17 mouse cellular contexts compared by ENCODE assay signal in the genomic region with DNA sequence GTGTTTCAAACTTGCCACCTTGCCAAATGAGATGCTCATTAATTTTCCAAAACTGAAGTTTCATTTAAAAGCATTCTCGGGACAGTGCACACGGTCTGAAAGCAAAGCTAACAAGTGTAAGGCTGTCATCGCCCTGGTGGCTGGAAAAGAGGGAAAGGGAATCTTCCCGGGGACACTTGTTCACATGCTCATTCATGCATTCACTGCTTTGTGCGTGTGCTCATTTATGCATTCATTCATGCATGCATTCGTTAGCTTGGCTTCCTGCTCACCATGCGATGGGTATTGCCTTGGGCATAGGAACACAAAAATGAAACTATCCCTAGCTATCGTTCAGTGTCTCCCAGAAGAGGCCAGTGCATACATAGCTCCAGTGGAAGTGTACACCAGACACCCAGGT. TPM values are rescaled to one million over a fixed set of nuclear protein-coding genes. Genes with fewer than 3 reads are reported as not detected.
DNase-seq lines count a peak whose midpoint lies in the region; ATAC-seq lines count a peak whose summit lies in the region.
"Had no signal": no experiment of that assay in that cellular context is flagged by ENCODE, and none has a peak within 500 bp of the region (broad histone marks: within the 10 kb centered on the region; RNA-seq: fewer than 3 reads in every experiment).

No protein-coding gene starts in this region.

- no peak overlapping the region for H3K4me3 ChIP-seq in midbrain, embryonic 13.5 days (replicated peaks)
- H3K4me3 ChIP-seq in midbrain, embryonic 10.5 days, result no peak overlapping the region
- no peak overlapping the region for H3K4me3 ChIP-seq in forebrain, embryonic 13.5 days
- H3K4me3 ChIP-seq in neural tube, embryonic 15.5 days (replicated peaks), result no peak overlapping the region
- H3K4me3 ChIP-seq: limb, embryonic 13.5 days had no signal

- H3K27ac ChIP-seq in midbrain, embryonic 13.5 days, result 0 out of 2 replicates have a peak overlapping the region, but pooled peaks have one; percentile 35
- H3K27ac ChIP-seq in midbrain, embryonic 10.5 days (replicated peaks), result no peak overlapping the region
- no peak overlapping the region for H3K27ac ChIP-seq in forebrain, embryonic 13.5 days
- H3K27ac ChIP-seq in neural tube, embryonic 15.5 days (replicated peaks), result peak overlapping the region; percentile 45
- H3K27ac ChIP-seq: limb, embryonic 13.5 days had no signal

- no peak overlapping the region for H3K9ac ChIP-seq in midbrain, embryonic 13.5 days (replicated peaks)
- H3K9ac ChIP-seq in forebrain, embryonic 13.5 days, result no peak overlapping the region
- H3K9ac ChIP-seq in neural tube, embryonic 15.5 days (replicated peaks), result no peak overlapping the region
- H3K9ac ChIP-seq: limb, embryonic 13.5 days had no signal

- no peak for DNase-seq in frontal cortex, postnatal 14 days (ENCODE audit: low spot score in 2 of 2)
- no peak for DNase-seq in midbrain, embryonic 10.5 days (ENCODE audit: low spot score)
- DNase-seq in urinary bladder, postnatal 14 days (ENCODE audit: low spot score), result no peak
- no peak for DNase-seq in ovary, adult 18-20 months (ENCODE audit: low spot score)
- DNase-seq: cerebellum, adult 18-20 months; kidney, adult 8-10 months; lung, adult 2 months; lung, postnatal 4 days; thymus, adult 18-20 months had no signal

- peaks cover 29% of the 10 kb centered on the region for H3K4me1 ChIP-seq in midbrain, embryonic 13.5 days (replicated peaks)
- peaks cover 19% of the 10 kb centered on the region for H3K4me1 ChIP-seq in midbrain, embryonic 10.5 days
- H3K4me1 ChIP-seq in forebrain, embryonic 13.5 days, result peaks cover 28% of the 10 kb centered on the region
- H3K4me1 ChIP-seq in neural tube, embryonic 15.5 days, result peaks cover 22% of the 10 kb centered on the region
- H3K4me1 ChIP-seq: limb, embryonic 13.5 days had no signal

- no peaks in the 10 kb centered on the region for H3K36me3 ChIP-seq in midbrain, embryonic 13.5 days
- H3K36me3 ChIP-seq in midbrain, embryonic 10.5 days, result no peaks in the 10 kb centered on the region
- H3K36me3 ChIP-seq in forebrain, embryonic 13.5 days (ENCODE audit: poor library complexity, severe bottlenecking), result no peaks in the 10 kb centered on the region
- no peaks in the 10 kb centered on the region for H3K36me3 ChIP-seq in neural tube, embryonic 15.5 days
- H3K36me3 ChIP-seq: limb, embryonic 13.5 days had no signal

- ATAC-seq in frontal cortex, adult (ENCODE audit: low TSS enrichment), result peak; percentile 11; the same call in 1 of the 2 replicates
- no peak for ATAC-seq in midbrain, embryonic 13.5 days
- peak; percentile 14; the same call in 1 of the 2 replicates for ATAC-seq in forebrain, embryonic 13.5 days
- no peak for ATAC-seq in neural tube, embryonic 15.5 days (ENCODE audit: low FRiP score)

- 32% methylated on average over 8 of the region's 8 CpGs for WGBS in midbrain, embryonic 13.5 days
- WGBS in midbrain, embryonic 10.5 days, result 60% methylated on average over 8 of the region's 8 CpGs
- WGBS in forebrain, embryonic 13.5 days, result 9% methylated on average over 8 of the region's 8 CpGs
- 19% methylated on average over 8 of the region's 8 CpGs for WGBS in neural tube, embryonic 15.5 days

- no peaks in the 10 kb centered on the region for H3K27me3 ChIP-seq in midbrain, embryonic 13.5 days
- peaks cover 12% of the 10 kb centered on the region; the same call in 1 of the 2 replicates for H3K27me3 ChIP-seq in midbrain, embryonic 10.5 days (ENCODE audit: low read depth, poor library complexity, severe bottlenecking)
- no peaks in the 10 kb centered on the region for H3K27me3 ChIP-seq in forebrain, embryonic 13.5 days
- no peaks in the 10 kb centered on the region for H3K27me3 ChIP-seq in neural tube, embryonic 15.5 days (replicated peaks)

- H3K9me3 ChIP-seq in midbrain, embryonic 13.5 days, result no peaks in the 10 kb centered on the region
- no peaks in the 10 kb centered on the region for H3K9me3 ChIP-seq in midbrain, embryonic 10.5 days (replicated peaks)
- H3K9me3 ChIP-seq in forebrain, embryonic 13.5 days (replicated peaks), result no peaks in the 10 kb centered on the region
- H3K9me3 ChIP-seq in neural tube, embryonic 15.5 days (replicated peaks), result no peaks in the 10 kb centered on the region
- H3K9me3 ChIP-seq: limb, embryonic 13.5 days had no signal

- no peak overlapping the region for H3K4me2 ChIP-seq in midbrain, embryonic 13.5 days (replicated peaks)
- peak overlapping the region; percentile 20 for H3K4me2 ChIP-seq in forebrain, embryonic 13.5 days
- H3K4me2 ChIP-seq in neural tube, embryonic 15.5 days, result no peak overlapping the region
- H3K4me2 ChIP-seq: limb, embryonic 13.5 days had no signal

RNA-seq across cellular contexts. Expression of a gene that starts 34.7 kb away (rescaled TPM):
- polyA plus RNA-seq in midbrain, embryonic 13.5 days (2015; fragmentation: Nextera tagmentation; extraction: Ambion mirVana), result 79.2 and 91.8 TPM in 2 replicates
- polyA plus RNA-seq in midbrain, embryonic 10.5 days (2016; fragmentation: Nextera tagmentation; extraction: Ambion mirVana), result 7.7 and 15.9 TPM in 2 replicates
- 32.9 and 38.8 TPM in 2 replicates for polyA plus RNA-seq in forebrain, embryonic 13.5 days (2015; fragmentation: Nextera tagmentation; extraction: Ambion mirVana)
- 7.7 and 9.0 TPM in 2 replicates for polyA plus RNA-seq in neural tube, embryonic 15.5 days (2015; fragmentation: Nextera tagmentation; extraction: Ambion mirVana)
- polyA plus RNA-seq: heart, embryonic 14.5 days; large intestine, adult 2 months; lung, adult 2 months; urinary bladder, adult 2 months had no signal

Comparison
In these comparisons a context has a peak if more than half of its experiments do, and no peak if none do; other contexts are left out.
1. H3K27ac ChIP-seq: peak in midbrain, embryonic 13.5 days (single experiment) and neural tube, embryonic 15.5 days (single experiment); none in midbrain, embryonic 10.5 days (single experiment) and forebrain, embryonic 13.5 days (single experiment).
2. ATAC-seq: peak in frontal cortex, adult (single experiment) and forebrain, embryonic 13.5 days (single experiment); none in midbrain, embryonic 13.5 days (single experiment) and neural tube, embryonic 15.5 days (single experiment).